Mouse (Mus musculus): Measurements from ENCODE around the gene Arl3. TPM values are rescaled to one million over a fixed set of nuclear protein-coding genes. Genes with fewer than 3 reads are reported as not detected.

Arl3 gene
- 5.6 and 7.6 TPM in 2 replicates for polyA plus RNA-seq (2012; rRNA removed)

DNA sequence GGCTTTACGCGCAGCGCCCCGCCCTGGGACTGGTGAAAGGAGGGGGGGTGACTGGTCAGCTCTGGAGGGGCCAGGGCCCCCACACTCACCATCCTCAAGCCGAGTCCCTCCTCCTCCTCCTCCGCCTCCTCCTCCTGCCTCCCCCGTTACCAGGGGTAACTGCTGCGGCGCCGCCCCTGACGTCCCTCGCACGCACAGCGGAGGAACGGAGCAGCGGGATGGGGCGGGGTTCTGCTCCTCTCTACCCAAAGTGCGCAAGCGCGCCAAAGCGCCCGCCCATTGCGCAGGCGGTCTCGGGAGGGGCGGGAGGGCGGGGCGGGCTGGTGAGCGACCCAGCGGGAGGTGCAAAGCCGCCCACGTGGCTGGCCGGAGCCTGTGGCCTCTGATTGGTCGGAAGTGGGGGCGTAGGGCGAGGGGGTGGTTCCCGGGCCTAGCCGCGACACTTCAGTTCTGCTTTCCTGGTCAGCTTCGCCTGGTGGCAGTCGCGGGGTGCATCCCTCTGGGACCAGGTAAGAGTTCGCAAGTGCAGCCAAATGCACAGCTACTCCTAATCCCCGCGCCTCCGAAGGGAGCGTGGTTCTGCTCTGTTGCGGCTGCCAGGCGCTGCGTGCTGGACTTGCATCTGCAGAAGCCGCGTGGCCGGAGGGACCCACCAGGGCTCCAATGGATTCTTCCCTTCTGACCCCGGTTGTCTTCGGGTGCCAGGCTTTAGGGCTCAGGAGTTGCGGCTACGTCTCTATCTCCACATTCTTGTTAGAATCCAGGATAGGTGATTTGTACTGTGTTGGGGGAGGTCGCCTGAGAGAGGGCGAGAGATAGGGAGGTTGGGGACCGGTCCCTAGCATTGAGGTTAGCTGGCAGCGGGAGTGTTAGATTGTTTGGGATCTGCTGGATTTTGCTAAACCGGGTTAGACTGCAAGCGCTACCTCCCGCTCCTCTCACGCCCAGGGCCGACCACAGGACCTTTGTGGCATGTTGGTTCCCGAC lies at the start of gene Arl3, which contains the start of gene Sfxn2:
Arl3 (minus strand) TSS at position 248 of the 987 bp plus-strand sequence.
Sfxn2 (plus strand) TSS at position 415 of the 987 bp plus-strand sequence.
- DNase-seq (ENCODE audit: low read depth, low spot score), result peak; percentile 86
- 1% methylated on average over 64 of the region's 67 CpGs for WGBS

DNA sequence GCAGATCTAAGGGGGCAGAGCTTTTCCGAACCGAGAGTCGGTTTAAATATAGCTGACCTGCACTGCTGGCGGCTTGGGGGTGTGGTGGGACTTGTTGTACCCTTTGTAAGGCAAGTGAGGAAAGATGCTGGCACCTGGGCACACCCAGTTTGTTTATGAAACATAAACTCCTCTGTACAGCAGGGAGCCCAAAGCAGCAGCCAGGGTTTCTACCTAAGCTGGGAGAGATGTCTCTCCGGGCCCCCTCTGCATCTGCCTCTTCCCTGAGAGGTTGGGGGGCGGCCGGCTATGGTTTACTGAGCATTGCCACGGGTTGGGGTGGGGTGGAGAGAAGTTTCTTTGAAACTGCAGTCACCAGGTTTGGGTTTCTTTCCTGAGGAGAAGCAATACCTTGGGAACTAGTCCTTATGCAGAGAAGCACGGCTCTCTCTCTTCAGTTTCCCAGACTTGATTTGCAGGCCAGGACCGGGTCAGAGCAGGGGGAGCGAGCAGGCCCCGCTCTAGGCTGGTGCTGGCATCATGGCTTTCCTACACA lies 49.7 kb upstream of the Arl3 start:
- whole genome bisulfite sequencing, result 60% methylated on average over 12 of the region's 12 CpGs
- no peak for DNase-seq (ENCODE audit: low read depth, low spot score)

DNA sequence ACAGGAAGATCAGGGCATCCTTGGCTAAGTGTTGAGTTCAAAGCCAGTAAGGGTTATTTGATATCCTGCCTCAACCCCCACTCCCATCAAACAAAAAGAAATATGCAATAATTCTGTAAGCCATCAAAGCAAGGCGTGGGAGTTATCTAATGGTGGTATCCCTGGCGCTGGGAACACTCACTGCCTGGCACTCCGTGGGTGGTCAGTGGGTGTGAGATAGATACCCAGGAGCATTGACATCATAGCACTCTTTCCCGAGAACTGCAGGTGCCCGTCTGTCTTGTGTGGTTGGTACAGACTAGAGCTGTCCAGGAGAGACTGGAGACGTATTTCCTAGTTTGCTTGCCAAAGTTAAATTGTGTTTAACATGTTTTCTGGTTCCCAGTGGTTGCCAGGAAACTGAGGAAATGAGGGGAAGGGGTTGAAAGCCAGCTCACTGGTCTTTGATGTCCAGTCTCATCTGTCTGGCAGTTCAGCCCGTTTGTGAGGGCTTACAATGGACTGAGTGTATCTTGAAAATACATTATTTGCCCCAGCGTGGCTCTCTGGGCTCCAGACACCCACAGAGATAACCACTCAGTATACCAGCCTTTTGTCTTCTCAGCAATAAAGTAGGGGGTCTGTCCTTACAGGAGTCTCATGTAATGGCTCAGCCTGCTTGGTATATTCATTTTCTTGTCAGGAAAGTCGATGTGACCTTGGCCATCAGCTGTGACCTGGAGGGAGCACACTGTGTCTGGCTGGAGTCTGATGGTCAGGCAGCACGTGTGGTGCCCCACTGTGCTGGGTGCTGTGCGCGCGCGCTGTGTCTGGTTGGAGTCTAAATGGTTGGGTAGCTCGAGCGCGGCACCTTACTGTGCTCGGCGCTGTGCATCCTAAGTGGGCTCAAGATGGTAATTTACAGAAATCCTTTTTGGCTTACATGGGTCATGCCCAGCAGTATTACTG lies 48.5 kb upstream of the Arl3 start:
- whole genome bisulfite sequencing, result 76% methylated on average over 19 of the region's 19 CpGs
- no peak for DNase-seq (ENCODE audit: low read depth, low spot score)

DNA sequence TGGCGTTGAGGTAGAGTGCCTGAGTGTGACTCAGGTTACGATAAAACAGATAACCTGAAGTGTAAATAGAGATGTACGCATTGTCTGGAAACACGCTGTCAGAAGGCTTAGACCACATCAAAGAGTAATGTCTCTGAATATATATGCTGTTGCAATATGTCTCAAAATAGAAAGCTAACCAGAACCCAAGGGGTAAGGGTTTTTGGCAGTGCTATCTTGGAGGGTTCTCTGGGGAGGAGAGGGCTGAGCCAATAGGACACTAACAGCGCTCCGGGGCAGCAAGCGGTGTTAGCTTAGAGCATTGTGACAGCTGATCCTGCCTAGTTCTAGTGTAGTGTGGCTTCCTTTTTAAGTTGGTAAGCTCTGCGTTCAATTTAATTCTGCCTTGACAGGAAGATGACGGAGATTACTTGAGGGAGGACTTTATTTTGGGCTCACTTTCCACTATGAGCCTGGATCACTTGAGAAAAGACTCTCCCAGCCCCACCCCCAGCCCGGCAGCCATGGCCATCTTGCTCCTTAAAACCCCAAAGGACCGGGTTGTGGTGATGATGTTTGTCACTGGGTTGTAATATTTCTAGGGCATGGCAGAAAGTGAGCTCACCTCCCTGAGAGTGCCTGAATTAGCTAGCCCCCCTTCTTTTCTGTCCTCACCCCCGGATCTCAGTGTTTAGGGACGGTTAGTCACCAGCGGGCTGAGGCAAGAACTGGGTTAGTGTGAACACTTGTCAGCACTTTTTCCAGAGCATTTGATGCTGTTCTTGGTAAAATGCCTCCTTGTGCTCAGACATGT lies 47.2 kb upstream of the Arl3 start:
- whole genome bisulfite sequencing, result 66% methylated on average over 14 of the region's 14 CpGs

DNA sequence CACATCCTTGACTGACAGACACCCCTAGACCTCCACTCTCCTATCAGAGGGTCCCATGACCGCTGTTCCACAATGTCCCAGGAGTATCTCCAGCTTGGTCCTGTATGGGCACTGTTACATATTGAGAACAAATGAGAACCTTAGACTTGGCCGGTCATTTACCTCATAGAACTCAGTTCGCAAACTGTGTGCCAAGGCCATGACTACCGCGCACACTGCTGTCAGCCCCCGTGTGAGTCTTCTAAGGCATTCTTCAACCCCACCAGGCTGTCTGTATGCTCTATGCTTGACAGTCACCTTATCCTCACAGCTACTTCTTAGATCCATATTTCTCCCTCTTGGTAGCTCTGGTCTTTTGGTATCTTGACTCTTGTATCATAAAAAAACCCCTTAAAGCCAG lies 46.5 kb upstream of the Arl3 start:
- 94% methylated on average over 6 of the region's 6 CpGs for WGBS
- DNase-seq (ENCODE audit: low read depth, low spot score), result no peak

More for the DNA sequence above, 47.2 kb upstream of the Arl3 start:
- no peak for DNase-seq (ENCODE audit: low read depth, low spot score)

DNA sequence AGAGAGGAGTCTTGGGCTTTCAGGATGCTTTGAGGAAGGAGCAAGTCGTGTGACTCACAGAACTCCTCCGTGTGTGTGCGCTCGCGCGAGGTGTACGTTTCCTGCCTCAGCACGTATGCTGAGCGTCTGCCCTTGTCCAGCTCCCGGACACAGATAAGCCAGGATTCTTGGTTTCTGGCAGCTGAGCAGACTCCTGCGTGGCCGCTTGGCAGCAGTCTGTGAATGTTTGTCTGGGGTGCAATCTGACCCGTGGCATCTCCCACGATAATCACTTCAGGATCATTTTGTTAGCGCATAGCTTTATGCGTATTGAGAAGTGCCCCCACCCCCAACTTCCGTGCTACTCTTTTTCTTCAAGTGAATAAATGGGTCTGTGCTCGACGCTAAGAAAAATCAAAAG lies 46.0 kb upstream of the Arl3 start:
- no peak for DNase-seq (ENCODE audit: low read depth, low spot score)
- WGBS, result 75% methylated on average over 19 of the region's 19 CpGs

DNA sequence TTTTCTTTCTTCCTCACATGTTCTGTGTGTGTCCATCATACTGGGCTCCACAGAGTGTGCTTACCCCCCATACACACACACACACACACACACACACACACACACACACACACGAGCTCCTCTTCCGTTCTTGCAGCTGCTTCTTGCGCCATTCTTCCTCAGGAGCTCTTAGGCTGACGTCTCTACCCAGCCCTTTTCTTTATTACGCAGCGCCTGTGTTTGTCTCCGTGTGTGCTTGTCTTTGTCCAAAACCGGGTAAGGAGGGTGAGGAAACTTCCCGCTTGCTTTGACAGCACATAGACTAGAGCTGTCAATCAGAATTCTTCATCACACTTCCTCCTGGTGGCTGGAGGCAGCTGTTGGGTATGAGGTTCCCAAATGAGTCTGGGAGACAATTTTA lies 45.3 kb upstream of the Arl3 start:
- no peak for DNase-seq (ENCODE audit: low read depth, low spot score)
- 51% methylated on average over 9 of the region's 9 CpGs for WGBS

DNA sequence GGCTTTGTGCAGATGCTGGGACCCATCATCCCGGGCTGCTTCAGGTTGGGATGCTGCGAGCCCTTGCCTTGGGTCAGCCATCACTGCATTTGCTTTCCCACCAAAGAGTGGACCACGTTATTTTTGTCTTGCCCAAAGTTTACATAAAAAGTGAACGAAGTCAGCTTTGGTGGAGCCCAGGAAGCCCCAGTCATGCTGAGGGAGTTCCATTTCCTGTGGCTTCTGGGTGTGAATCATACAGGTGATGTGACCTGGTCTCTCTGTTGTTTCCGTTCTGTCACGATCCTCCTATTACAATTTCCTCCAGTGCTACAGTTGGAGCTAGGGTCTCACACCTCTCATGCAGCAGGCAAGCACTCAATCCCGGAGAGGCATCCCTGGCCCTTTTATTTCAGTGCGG lies 44.4 kb upstream of the Arl3 start:
- 81% methylated on average over 8 of the region's 8 CpGs for WGBS
- DNase-seq (ENCODE audit: low read depth, low spot score), result no peak

DNA sequence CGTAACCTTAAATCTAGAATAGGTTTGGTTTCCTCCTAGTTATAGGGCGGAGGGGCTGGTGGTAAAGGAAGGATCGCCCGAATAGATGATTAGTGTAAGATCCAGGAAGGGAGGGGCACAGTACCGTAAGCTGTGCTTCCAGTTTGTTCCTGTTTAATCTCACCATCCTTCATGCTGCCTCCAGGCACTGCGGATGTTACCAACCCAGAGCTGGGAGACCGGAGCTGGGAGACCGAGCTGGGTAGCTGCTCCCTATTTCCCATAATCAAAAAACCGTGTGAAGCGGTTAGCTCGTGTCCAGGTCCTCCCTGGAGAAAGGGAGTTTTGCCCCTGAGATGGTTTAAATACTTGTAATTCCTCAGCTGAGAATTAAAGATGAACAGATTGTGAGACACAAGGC lies 43.4 kb upstream of the Arl3 start:
- DNase-seq (ENCODE audit: low read depth, low spot score), result no peak
- 81% methylated on average over 11 of the region's 11 CpGs for WGBS

DNA sequence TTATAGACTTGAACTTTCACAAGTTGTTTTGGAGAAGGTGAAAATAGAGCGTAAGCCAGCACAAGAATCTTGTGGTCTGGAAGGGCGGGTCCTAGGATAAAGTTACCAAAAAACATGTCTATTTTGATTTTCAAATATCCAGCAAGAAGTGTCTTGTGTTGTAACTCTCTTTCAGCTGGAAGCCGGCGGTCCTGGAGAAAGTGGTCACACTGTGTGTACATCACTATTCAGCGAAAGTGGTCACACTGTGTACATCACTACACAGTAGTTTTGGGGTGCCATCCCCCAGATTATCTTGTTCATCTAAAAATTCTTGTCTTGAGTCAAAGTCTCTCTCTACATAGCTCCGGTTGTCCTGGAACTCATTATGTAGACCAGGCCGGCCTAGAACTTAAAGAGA lies 35.2 kb upstream of the Arl3 start:
- WGBS, result 94% methylated on average over 7 of the region's 7 CpGs
- no peak for DNase-seq (ENCODE audit: low read depth, low spot score)

DNA sequence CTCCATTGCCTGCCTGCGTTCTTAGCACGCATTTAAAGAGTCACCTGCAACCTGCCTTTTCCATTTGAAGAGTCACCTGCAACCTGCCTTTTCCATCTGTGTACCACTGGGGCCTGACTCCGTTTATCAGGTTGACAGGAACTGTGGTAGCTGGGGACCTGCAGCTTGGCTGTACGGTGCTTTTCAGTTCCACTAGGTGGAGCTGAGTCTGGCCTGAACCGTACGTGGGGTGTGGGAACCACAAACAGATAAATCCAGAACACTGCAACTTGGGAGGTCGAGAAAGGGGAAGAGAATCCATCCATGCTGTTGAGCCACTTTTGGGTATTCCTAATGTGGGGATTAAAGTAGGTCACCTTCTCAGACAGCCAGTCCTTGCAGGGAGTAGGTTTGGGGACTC lies 34.4 kb upstream of the Arl3 start:
- no peak for DNase-seq (ENCODE audit: low read depth, low spot score)
- 51% methylated on average over 7 of the region's 7 CpGs for WGBS

DNA sequence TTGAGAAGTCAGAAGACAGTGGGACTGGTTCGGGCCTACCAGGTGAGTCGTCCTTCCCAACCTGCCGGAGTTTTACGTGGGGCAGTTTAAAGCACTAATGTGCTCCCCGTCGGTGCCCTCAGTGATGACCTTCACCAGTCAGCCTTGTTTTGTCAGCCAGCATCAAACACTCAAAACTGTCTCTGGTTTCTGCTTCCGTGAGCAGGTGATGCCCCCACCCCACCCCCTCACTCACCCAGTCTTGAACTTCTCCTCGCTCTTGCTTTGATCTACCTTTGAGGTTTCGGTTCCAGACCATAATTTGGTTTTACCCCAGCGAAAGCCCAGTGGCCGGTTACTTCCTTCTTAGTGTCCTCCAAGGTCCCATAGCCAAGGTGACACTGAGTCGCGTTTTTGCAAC lies 33.7 kb upstream of the Arl3 start:
- DNase-seq (ENCODE audit: low read depth, low spot score), result no peak
- 88% methylated on average over 13 of the region's 13 CpGs for WGBS

DNA sequence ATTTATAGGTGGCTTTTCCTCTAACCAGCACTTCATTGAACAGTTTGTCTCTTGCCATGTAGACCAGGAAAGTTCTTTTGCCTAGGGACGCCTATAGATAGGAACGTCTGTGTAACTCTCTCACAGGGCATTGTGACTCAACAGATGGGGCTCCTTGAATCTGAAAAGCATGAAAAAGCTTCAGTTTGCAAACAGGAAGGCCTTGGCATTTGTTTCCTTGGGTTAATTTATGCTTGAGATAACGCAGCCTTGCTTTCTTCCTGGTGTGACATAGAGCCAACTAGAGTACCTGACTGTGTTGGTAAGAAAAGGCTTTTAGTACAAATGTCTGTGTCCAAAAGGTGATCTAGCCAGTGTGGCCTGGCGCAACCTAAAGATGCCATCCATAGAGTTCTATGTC lies 29.4 kb upstream of the Arl3 start:
- DNase-seq (ENCODE audit: low read depth, low spot score), result no peak

DNA sequence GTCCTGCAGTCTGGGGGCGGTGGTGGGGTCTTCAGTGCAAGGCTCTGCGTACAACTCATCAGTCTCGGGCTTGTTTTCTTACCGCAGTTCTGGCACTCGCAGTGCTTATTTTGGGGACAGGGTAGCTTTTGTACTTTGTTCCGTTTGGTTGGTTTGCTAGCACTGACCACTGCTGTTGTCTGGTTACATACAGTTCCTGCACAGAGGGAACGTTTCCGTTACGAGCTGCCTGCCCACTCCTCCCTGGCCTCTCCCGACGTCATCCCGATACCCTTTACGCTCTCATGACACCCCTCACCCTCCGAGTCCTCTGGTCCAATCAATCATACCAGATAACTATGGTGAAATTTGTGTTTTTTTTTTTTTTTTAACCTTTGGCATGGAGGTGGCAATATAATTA lies 28.5 kb upstream of the Arl3 start:
- no peak for DNase-seq (ENCODE audit: low read depth, low spot score)
- 83% methylated on average over 14 of the region's 14 CpGs for WGBS

More for the DNA sequence above, 29.4 kb upstream of the Arl3 start:
- WGBS, result 81% methylated on average over 4 of the region's 4 CpGs

DNA sequence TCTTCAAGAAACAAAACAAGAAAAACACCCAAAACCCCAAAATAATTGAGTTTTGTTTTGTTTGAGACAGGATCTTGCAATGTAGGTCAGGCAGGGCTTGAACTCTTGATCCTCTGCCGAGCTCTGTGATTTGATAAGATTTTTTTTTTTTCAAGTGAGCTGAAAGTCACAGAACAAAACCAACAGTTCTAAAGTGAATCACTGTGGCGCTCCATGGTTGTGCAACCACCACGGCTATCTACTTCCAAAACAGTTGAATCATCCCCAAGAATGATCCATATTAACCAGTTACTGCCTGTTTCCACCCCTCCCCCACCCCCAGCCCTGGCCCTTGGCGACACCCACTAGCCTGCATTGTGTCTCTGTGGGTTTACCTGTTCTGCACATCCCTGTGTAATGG lies 27.4 kb upstream of the Arl3 start:
- DNase-seq (ENCODE audit: low read depth, low spot score), result no peak
- 47% methylated on average over 4 of the region's 4 CpGs for WGBS

DNA sequence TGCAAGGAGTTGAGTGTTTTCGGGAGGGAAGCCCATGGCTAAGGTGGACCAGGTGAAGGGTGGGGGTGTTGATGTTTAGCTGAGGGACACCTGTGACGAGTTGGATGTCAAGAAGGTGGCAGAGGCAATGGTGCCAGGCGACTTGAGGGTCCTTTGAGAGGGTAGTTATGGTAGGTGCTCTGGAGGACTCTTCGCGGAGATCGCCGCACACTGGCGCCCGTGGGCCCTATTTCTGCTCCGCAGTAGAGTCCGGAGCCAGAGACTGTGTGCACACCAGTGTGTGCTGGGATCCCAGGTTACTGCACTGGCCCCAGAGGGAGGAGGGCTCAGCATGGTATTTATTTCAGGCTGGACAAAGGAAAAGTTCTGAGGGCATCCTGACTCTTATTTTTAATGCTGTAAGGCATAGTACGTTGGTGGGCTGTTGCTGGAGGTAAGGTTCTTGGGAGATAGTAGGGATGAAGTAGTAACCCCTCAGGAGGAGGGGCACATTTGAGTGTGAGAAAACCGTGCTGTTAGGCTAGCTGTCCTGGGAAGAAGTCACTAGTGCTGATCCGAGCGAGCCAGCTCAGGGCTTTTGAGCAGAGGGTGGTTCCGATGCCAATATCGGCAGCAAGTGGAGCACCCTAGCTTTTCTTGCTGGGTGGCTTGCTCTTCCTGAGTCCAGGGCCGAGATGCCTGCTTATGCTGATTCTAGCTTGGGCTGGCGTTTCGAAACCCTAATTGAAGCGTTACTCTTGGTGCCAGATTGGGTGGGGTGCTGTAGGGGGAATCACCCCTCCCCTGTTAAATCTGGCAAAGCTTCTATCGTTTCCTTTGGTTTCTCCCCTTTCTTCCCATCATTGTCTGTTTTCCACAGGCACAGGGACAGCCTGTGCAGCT lies 26.6 kb upstream of the Arl3 start:
- WGBS, result 1% methylated on average over 22 of the region's 22 CpGs
- no peak for DNase-seq (ENCODE audit: low read depth, low spot score)

DNA sequence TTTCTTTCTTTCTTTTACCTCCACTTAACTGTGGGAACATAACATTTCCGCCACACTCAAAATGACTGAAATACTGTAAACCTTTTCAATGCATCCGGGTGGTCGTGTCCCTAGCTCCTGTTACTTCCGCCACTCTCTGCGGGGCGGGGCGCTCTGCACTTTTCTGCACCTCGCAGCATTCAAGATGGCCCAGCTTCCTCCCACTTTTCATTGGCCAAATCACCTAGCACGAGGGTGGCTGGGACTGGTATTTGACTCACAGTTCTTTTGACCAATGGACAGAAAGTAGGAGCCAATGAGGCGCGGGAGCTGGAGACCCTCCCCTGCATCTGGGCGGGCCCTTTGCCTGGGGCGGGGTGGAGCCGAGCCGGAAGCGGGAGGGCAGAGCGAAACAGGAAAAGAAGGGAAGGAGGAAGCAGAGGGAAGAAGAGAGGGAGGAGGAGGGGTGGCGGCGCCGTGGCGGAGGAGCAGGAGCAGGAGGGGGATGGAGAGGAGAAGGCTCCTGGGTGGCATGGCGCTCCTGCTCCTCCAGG lies 25.8 kb upstream of the Arl3 start, which contains the start of gene Wbp1l:
Wbp1l (plus strand) TSS at position 365 of the 533 bp plus-strand sequence.
- DNase-seq (ENCODE audit: low read depth, low spot score), result peak; percentile 99
- under 1% methylated on average over 22 of the region's 22 CpGs for WGBS

DNA sequence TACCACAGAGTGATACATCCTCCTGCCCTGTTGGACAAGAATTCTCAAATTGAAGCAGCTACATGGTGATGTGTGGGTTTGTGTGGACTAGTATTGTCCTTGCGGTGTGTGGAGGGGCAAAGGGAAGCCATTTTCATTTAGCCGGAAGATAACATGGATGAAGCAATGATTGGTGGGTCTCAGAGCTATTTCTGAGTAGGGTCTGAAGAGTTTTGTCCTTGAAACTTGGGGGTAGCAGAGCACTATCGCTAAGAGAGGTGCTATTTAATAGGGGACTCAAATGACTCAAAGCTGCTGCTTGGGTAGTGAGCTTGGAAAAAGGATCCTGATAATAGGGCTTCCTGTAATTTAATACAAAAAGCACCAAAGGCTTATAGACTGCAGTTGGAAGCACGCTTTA lies 25.2 kb upstream of the Arl3 start:
- WGBS, result 86% methylated on average over 4 of the region's 4 CpGs
- DNase-seq (ENCODE audit: low read depth, low spot score), result no peak
